Mouse (Mus musculus): ENCODE data around the gene March9.

March9 gene

GRCm38 (mm10) chr10:127059968-127060916, at the start of gene March9:
TSS of gene March9 (minus strand) at chr10:127060184.
- peak in 1 of 2 experiments; percentile 56 for DNase-seq (ENCODE audit: low spot score in 2 of 2)

- no peak for DNase-seq (ENCODE audit: low spot score in 2 of 2)
These were observed 48.2 kb upstream of the March9 start for GRCm38 (mm10) chr10:127108262-127108583.

DNA sequence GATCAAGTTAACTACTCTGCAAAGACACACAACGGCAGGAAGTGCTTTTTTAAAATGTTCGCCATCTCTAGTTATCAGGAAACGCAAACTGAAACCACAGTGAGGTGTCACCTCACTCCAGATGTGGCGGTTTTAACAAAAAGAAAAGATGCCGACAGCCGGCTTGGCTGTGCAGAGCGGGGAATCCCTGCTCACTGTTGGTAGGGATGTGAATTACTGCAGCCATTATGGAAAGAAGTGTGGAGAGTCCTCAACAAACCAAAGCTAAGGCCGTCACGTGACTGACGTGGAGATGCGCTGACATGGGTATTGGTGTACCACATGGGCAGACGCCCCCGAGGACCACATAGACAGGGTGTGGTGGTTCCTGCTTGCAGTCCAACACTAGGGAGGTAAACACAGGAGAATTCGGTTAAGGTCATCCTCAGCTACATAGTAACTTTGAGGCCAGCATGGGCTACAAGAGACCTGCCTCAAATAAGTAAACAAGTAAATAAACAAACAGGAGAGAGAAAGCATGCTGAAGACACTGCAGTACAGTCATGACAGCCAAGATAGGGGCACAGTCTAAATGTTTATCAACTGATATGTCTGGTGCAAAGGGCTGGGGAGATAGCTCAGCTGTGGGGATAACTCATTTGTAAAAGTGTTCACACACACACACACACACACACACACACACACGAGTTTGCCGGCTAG, 47.7 kb upstream of the March9 start:
- DNase-seq (ENCODE audit: low spot score in 2 of 2) = no peak

- DNase-seq (ENCODE audit: low spot score in 2 of 2) = no peak
These were observed 43.6 kb upstream of the March9 start for GRCm38 (mm10) chr10:127103631-127104030.

- DNase-seq (ENCODE audit: low spot score in 2 of 2) = no peak
These were observed 41.2 kb upstream of the March9 start for GRCm38 (mm10) chr10:127101151-127101550.

DNA sequence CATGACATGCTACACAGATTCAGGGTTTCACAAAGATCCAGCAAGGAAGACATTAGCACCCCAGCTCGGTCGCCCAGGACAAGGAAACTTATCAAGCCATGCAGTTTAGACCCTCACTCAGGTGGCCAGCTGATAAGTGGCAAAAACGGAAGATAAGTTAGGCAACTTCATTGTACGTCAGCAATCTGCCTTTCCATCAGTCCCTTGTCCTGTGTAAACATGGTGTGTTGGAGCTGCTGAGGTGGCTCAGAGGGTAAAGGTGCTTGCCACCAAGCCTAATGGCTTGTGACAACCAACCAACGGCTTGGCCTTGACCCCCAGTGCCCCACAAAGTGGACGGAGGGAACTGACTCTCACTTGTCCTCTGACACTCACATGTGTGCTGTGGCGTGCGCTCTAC, 40.4 kb upstream of the March9 start:
- no peak for DNase-seq (ENCODE audit: low spot score in 2 of 2)

- DNase-seq (ENCODE audit: low spot score in 2 of 2) = no peak
These were observed 39.9 kb upstream of the March9 start for GRCm38 (mm10) chr10:127099868-127100267.

GRCm38 (mm10) chr10:127099191-127099590, 39.2 kb upstream of the March9 start:
- no peak for DNase-seq (ENCODE audit: low spot score in 2 of 2)

GRCm38 (mm10) chr10:127098514-127098913, 38.5 kb upstream of the March9 start:
- no peak for DNase-seq (ENCODE audit: low spot score in 2 of 2)

DNA sequence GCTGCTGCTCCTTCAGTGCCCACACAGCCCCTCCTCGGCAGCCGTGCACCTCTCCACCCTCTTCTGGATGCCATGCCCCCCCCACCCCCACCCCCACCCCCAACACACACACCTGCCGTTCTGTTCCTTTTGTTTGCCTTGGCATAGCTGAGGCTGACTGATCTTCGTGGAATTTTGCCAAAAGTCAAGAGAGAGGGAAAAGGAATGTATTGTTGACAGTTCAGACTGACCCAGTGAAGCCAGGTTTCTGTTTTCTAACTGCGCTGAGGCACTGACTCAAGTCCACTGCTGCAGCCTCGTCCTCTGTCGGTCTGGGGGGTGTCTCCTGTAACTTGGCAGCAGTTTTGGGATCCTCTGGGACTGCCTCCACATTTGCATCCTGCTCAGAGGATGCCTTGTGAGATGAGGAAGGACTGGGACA, 34.4 kb upstream of the March9 start:
- no peak for DNase-seq (ENCODE audit: low spot score in 2 of 2)

- DNase-seq (ENCODE audit: low spot score in 2 of 2) = no peak
These were observed 32.8 kb upstream of the March9 start for GRCm38 (mm10) chr10:127092742-127093141.

DNA sequence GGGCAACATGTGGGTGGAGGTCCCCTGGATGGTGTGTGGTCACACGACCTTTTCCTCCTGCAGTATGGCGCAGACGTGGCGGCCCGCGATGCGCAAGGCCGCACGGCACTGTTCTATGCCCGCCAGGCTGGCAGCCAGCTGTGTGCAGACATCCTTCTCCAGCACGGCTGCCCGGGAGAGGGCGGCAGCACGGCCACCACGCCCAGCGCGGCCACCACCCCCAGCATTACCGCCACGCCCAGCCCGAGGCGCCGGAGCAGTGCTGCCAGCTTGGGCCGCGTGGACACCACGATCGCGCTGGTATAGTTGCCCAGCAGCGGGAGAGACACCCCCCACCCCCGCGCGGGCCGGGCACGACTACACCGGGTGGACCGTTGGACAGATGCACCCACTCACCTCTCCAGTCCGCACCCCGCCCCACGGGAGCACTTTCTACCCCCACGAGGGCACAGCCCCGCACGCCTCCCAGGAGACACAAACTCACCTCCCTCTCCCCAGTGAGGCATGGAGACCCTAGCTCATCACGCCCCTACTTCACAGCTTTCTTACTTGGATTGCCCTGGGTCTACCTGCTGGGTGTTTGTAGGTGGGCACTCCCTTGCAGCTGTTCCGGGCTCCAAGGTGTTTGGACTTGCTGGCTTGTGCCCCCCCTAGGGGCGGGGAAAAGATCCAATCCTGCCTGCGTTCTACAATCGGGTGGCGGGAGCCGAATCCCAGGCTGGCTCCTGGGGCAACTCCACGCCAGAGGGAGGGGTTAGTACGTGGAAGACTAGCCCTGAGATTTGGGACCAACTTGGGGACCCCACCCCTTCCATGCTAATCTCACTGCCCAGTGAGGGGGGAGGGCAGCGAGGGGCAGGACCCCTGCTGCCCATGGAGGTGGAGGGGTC, 31.8 kb upstream of the March9 start:
- peak in 1 of 2 experiments; percentile 37 for DNase-seq (ENCODE audit: low spot score in 2 of 2)

DNA sequence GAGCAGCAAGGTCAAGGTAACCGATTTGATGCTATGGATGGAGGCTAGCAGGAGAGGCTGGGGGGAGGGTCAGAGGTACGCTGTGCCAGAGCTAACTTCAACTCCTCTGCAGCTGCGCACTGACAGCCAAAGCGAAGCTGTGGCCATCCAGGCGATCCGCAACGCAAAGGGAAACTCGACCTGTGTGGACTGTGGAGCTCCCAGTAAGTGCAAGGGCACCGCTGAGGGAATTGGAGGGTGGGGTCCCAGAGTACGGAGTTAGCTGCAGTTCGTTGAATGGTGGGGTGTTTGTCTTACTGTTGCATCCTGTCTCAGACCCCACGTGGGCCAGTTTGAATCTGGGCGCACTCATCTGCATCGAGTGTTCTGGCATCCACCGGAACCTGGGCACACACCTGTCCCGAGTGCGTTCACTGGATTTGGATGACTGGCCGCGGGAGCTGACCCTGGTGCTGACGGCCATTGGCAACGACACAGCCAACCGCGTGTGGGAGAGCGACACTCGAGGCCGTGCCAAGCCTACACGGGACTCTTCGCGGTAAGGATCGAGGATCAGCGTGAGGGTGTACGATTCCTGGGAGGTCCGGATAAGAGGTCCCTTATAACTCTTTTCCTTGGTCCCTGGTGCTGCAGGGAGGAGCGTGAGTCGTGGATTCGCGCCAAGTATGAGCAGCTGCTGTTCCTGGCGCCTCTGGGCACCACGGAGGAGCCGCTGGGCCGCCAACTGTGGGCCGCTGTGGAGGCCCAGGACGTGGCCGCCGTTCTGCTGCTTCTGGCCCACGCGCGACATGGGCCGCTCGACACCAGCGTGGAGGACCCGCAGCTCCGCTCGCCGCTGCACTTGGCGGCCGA, 30.8 kb upstream of the March9 start:
- no peak for DNase-seq (ENCODE audit: low spot score in 2 of 2)

GRCm38 (mm10) chr10:127085633-127086032, 25.6 kb upstream of the March9 start:
- DNase-seq (ENCODE audit: low spot score in 2 of 2) = no peak

- DNase-seq (ENCODE audit: low spot score in 2 of 2) = no peak
These were observed 25.1 kb upstream of the March9 start for GRCm38 (mm10) chr10:127085052-127085451.

DNA sequence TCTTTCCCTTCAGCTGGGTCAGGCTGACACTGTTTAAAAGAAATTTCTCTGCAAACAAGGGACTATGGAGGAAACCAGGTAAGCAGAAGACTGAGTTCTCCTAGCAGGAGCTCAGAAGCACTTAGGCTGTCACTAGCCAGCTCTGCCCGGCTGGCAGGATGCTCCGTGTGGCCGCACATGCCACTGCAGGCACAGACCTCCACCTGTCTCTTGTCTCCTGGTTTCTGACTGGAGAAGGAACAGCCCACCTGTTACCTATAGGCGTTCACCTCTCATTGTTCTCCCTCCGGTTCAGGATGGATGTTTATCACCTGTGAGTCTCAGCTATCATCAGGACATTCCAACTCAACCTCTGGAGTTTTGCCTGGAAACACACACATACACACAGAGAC, 23.9 kb upstream of the March9 start:
- DNase-seq (ENCODE audit: low spot score in 2 of 2) = no peak

DNA sequence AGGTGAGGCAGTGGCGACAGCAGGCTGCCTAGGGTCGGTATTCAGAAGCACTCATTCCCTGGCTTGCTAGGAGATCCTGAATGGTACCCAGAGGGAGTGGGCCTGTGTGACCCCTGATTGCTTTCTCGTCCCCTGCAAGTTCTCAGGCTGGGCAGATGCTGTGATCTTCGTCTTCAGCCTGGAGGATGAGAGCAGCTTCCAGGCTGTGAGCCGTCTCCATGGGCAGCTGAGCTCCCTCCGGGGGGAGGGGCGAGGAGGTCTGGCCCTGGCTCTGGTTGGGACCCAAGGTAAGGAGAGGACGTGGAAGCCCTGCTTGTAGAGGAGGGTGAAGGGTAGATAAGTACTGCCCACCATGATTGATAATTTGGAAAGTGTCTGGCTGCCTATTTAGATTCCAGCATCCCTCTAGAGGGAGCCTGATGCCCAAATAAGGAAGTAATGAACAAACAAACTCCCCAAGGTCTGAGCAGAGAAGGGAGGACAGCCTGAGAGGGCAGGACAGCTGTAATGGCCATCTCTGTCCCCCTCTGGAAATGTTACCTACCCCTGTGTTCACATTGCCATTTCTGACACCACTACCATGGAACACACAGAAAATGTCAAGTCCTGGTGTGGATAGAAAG, 23.4 kb upstream of the March9 start:
- no peak for DNase-seq (ENCODE audit: low spot score in 2 of 2)

GRCm38 (mm10) chr10:127081996-127082620, 22.1 kb upstream of the March9 start:
- DNase-seq (ENCODE audit: low spot score in 2 of 2) = no peak

GRCm38 (mm10) chr10:127080901-127081780, 21.2 kb upstream of the March9 start:
- peak in 1 of 2 experiments; percentile 45 for DNase-seq (ENCODE audit: low spot score in 2 of 2)

All from frontal cortex, postnatal 25 days (tissue).